Mouse (Mus musculus) embryo, embryonic 11.5 days (tissue): ENCODE results near the gene Iqck.
A peak's percentile ranks its signal among the peaks of the same experiment; 100 is the strongest.

Experiments used
- DNase-seq: peaks from one replicate; pipeline ENCODE4 v3.0.0-alpha.2; 2012; ENCODE audit warnings: low read depth, low spot score

The Iqck gene

GRCm38 (mm10) chr7:118855171-118855876 lies at the start of gene Iqck:
Gene Iqck (plus strand): TSS chr7:118855752.
- DNase-seq: peak; percentile 88

GRCm38 (mm10) chr7:118806631-118807411 lies 48.7 kb upstream of the Iqck start:
- DNase-seq: no peak

GRCm38 (mm10) chr7:118807899-118808298 lies 47.7 kb upstream of the Iqck start:
- DNase-seq: no peak

- DNase-seq: no peak
These were observed 44.0 kb upstream of the Iqck start for GRCm38 (mm10) chr7:118811407-118812106.

GRCm38 (mm10) chr7:118813592-118813991 lies 42.0 kb upstream of the Iqck start:
- DNase-seq: no peak

GRCm38 (mm10) chr7:118816275-118816674 lies 39.3 kb upstream of the Iqck start:
- DNase-seq: no peak

- no peak for DNase-seq
These were observed 37.8 kb upstream of the Iqck start for GRCm38 (mm10) chr7:118817741-118818140.

- no peak for DNase-seq
These were observed 35.9 kb upstream of the Iqck start for GRCm38 (mm10) chr7:118819666-118820065.

- no peak for DNase-seq
These were observed 34.2 kb upstream of the Iqck start for GRCm38 (mm10) chr7:118821356-118821755.

- DNase-seq: no peak
These were observed 33.5 kb upstream of the Iqck start for GRCm38 (mm10) chr7:118821887-118822556.

- DNase-seq: no peak
These were observed 31.1 kb upstream of the Iqck start for GRCm38 (mm10) chr7:118824451-118824850.

GRCm38 (mm10) chr7:118827975-118828416 lies 27.6 kb upstream of the Iqck start:
- no peak for DNase-seq

- DNase-seq: no peak
These were observed 17.7 kb upstream of the Iqck start for GRCm38 (mm10) chr7:118837901-118838300.

- DNase-seq: no peak
These were observed 14.4 kb upstream of the Iqck start for GRCm38 (mm10) chr7:118841030-118841745.

GRCm38 (mm10) chr7:118841796-118842195 lies 13.8 kb upstream of the Iqck start:
- no peak for DNase-seq

GRCm38 (mm10) chr7:118842938-118843337 lies 12.6 kb upstream of the Iqck start:
- no peak for DNase-seq

GRCm38 (mm10) chr7:118845141-118845540 lies 10.4 kb upstream of the Iqck start:
- DNase-seq: no peak

GRCm38 (mm10) chr7:118846329-118846728 lies 9.2 kb upstream of the Iqck start:
- no peak for DNase-seq

GRCm38 (mm10) chr7:118848796-118849195 lies 6.8 kb upstream of the Iqck start:
- no peak for DNase-seq

GRCm38 (mm10) chr7:118849543-118850250 lies 5.9 kb upstream of the Iqck start:
- DNase-seq: no peak
